Mouse (Mus musculus): Measurements from ENCODE around the gene Olfr376.
A peak's percentile ranks its signal among the peaks of the same experiment; 100 is the strongest.

Olfr376 gene

DNA sequence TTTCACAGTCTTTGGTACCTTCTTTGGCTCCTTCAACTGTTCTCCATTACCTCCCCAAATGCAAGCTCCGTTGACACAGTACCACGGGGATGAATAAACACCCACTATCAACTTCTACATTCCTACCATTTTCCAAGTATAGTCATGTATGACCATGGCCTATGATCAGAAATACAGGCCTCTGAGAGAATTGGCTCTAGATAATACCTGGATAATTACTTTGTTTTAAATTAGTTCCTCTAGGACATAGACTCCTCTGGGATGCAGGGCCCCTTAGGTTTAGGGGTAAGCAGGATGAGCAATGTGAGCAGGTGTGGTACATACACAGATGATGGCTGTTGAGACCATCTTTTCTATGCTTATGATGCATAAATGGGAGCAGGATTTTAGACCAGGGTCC is at the start of gene Olfr376:
Olfr376 (plus strand) TSS at position 301 of the 400 bp plus-strand sequence.
- no peak for DNase-seq (ENCODE audit: low spot score in 2 of 2)

DNA sequence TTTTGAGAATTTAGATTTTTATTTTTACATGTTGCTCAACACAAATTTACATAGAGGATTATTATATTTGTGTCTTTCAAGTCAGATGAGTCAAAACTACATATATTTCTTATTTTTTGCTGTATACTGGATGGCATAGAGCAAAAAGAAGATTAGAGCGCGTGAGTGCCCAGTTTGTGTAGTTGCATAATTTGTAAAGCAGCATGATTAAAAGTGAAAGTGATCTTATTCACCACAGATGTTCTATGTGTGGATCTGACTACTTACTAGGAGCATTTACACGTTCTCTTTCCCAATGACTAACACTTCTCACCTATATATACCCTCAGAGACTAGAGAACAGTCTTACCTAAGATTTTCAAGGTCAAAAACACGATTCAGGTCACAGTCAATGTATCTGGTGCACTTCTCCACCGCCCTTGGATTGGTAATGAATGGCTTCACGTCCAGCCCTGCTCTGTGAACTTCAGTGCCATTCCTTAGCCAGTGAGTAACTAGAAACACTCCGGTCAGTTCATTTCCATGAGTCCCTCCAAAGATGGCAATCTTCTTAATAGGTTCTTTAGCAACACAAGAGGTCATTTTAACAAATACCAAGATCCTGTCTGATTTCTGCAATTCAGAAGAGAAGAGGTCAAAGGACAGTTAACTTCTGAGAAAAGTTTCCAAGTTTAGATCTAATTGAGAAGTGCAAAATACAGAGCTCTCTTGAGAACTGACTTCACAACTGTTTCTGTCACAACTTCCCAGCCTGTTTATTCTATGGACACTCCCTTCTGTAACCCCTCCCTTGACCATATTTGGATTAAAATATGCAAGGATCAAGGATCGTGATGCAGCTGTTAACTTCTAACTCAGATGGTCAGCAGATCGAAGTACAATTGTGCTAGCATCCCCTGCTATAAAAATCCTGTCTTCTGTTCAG is 46.9 kb upstream of the Olfr376 start:
- no peak for DNase-seq (ENCODE audit: low spot score in 2 of 2)

DNA sequence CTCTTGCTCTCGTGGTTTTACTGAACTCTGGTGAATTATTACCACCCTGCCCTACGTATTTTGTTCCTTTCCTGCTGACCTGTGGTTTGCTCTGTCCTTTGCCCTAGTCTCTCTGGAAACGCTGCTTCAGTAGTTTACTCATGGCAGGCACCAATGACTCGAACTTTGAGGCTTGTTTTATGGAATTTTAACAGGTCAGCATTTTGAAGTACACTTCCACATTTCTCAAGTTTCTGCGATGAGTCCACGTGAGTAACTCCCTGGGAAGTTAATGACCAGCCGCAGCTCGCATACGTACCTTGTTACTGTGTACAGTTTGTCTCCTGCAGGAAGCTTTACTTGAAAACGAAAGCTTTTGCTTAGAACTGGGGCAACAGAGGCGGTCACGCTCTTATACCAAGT is 44.6 kb upstream of the Olfr376 start:
- DNase-seq (ENCODE audit: low spot score in 2 of 2): peak; percentile 1 to 4

DNA sequence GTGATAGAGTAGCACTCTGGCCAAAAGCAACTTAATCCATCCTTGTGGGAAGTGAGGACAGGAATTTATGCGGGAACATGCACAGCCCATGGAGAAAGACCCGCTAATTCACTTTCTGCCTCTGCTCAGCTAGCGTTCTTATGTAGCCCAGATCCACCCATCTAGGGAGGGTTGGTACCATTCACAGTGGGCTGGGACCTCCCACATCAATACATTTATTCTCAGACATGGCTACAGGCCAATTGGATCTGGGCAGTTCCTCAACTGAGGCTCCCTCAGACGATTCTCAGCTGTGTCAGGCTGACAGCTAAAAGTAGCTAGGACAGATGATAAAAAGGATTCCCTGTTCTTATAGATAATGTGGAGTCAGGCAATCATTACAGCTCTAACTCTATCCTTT is 43.7 kb upstream of the Olfr376 start:
- DNase-seq (ENCODE audit: low spot score in 2 of 2): no peak

DNA sequence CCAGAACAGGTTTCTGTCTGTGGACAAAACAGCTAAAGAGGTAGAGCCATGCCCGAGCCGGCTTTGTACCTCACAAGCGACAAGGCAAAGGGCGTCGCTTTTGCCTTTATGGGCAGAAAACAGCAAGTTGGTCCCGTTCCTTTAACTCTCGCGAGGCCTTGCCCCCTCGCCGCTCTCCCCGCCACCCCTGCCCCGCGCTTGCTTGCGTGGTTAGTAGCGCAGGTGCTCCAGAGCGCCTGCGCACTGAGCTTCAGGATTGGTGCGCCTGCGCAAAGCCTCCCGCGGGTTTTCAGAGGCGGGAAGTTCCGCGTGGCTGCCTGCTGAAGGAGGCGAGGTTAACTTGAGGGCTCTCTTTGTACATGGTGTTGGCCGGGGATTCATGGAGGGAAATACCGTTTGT is 41.6 kb upstream of the Olfr376 start, which contains the start of the genes Aspa, Gm49340 and Spata22:
Aspa (minus strand) TSS at position 155 of the 400 bp plus-strand sequence.
Gm49340 (plus strand) TSS at position 300 of the 400 bp plus-strand sequence.
Spata22 (plus strand) TSS at position 300 of the 400 bp plus-strand sequence.
- no peak for DNase-seq (ENCODE audit: low spot score in 2 of 2)

DNA sequence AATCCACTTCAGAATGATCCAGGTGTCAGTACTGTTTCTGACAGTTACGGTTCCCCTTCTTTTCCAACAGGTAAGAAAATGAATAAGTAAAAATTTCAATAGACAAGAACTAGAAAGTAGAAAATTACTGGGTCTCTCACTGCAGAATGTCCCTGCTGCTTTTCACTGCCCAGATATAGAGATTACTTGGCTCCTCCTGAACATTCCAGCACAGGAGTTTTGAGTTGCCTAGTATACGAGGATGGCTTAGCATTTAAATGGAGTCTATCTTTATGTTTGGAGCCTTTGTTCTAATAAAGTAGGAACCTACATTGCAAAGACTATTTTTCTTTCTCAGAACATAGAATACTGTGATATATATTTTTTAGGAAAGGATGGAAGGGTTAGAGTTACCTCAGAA is 37.7 kb upstream of the Olfr376 start:
- no peak for DNase-seq (ENCODE audit: low spot score in 2 of 2)

DNA sequence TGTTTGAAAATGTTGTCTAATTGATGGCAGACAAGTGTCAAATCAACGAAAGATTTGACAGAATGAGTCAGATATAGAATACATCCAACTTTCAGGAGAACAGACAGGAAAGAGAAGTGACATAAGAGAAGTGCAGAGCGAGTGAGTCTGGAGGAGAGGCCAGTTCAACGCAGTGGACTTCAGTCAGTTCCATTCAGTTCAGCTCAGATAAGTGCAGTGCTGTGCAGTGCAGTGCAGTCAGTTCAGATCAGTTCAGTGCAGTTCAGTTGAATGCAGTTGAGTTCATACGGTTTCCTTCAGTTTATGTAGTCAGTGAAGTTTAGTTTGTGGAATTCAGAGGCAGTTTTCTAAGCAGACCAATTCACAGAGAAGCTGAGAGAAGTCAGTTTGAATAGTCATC is 34.1 kb upstream of the Olfr376 start:
- DNase-seq (ENCODE audit: low spot score in 2 of 2): no peak

DNA sequence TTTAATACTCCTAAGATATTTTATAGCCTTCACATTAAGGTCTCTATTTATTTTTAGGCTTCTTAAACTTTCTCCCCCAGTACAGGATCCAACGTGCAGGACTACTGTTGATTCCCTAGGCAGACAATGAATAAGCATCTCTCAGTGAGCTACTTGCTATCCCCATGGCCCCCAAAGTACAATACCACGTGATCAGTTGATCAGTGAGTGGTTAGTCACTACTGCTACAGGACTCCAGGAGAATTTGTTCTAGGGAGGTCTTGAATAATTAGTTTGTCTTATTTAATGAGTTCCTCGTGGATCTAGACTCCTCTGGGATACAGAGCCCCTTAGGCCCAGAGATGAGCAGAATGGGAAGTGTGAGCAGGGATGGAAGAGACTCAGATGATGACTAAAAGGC is 20.6 kb upstream of the Olfr376 start, which contains the start of gene Olfr20:
Olfr20 (plus strand) TSS at position 301 of the 400 bp plus-strand sequence.
- DNase-seq (ENCODE audit: low spot score in 2 of 2): no peak

DNA sequence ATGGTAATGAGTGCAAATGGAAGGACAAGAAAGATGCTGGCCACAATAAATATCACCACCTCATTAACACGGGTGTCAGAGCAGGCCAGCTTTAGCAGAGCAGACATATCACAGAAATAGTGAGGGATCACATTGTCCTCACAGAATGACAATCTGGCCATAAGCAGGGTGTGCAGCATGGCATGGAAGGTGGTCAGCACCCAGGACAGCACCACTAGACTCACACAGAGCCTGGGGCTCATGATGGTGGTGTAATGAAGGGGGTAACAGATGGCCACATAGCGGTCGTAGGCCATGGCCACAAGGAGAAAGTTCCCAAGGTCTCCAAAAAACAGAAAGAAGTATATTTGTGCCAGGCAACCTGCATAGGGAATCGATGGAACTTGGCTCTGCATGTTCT is 24.3 kb downstream of the Olfr376 start:
- DNase-seq (ENCODE audit: low spot score in 2 of 2): no peak

DNA sequence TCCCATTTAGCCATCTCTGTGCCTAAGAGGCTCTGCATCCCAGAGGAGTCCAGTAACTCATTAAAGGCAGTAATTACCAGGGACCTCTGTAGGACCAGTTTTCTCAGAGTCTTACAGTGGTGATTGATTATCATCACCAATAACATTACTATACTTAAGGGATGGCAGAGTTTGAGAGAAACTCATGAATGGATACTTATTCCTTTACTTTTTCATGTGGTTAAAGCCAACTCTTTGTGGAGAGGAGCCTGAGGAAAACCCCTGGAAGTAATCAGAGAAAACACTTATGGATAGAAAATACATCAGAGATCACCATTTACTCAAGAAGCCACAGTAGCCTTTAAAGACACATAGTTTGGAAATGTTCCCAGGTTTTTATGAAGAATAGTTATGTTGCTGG is 28.5 kb downstream of the Olfr376 start, which contains the start of gene Olfr1:
Olfr1 (minus strand) TSS at position 101 of the 400 bp plus-strand sequence.
- no peak for DNase-seq (ENCODE audit: low spot score in 2 of 2)

Measured in spleen, postnatal 36 days (tissue).